Mouse (Mus musculus) A20 (cell line): ENCODE measurements at regions not wholly inside any gene's neighbourhood (a gene's known extent, or its start where the extent isn't known, plus 50 kb on each side); places are given as distances from the start of the nearest gene placed in this dataset.

Experiments
- DNase-seq: peaks from one replicate; pipeline ENCODE4 v3.0.0-alpha.2; 2011; ENCODE audit warnings: low read depth, low spot score

- DNase-seq = no peak
These were observed 59.9 kb upstream of the Oxgr1 start for GRCm38 (mm10) chr14:120102010-120102748.

DNA sequence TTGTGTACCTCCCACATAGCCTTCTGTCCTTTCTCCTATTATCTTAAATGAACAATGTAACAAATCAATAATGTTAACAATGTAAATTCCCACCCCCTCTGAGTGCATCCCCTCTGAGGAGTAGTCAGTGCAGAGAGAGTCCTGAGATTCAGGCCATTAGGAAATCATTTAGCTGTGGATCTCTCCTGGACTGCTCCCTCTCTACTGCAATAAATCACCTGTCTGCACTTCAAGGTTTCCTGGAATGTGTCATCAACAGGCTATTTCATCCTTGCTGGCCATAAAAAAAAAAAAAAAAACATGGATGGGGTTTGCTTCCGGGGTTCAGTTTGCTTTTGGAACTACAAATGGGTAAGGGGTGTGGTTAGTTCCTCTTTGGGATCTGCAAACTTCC is 60.5 kb upstream of the Oxgr1 start:
- no peak for DNase-seq

GRCm38 (mm10) chr14:120109846-120110245 is 67.6 kb upstream of the Oxgr1 start:
- no peak for DNase-seq

GRCm38 (mm10) chr14:120113316-120113715 is 71.1 kb upstream of the Oxgr1 start:
- DNase-seq = no peak

DNA sequence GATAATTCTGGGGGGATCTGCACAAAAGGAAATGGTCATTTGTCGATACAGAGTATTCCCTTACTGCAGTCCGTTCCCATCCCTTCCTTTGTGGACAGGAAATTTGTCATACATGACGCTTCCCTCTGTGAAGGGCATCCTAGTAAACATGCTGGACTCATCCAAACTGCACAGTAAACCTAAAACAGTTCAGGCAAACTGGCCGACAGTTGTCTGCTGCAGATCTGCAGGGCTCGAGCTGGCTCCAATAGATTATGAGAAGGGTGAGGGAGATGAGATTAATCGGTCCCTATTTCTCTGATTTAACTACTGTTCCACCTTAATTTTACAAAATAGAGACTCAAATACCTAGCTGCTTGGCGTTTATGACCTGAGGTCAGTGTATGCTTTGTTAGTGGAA is 76.3 kb upstream of the Oxgr1 start:
- DNase-seq = no peak

GRCm38 (mm10) chr14:120119094-120119501 is 76.9 kb upstream of the Oxgr1 start:
- DNase-seq = no peak

- DNase-seq = no peak
These were observed 77.3 kb upstream of the Oxgr1 start for GRCm38 (mm10) chr14:120119506-120119905.

GRCm38 (mm10) chr14:120120261-120120660 is 78.0 kb upstream of the Oxgr1 start:
- DNase-seq = no peak

GRCm38 (mm10) chr14:120125315-120125714 is 83.1 kb upstream of the Oxgr1 start:
- no peak for DNase-seq

DNA sequence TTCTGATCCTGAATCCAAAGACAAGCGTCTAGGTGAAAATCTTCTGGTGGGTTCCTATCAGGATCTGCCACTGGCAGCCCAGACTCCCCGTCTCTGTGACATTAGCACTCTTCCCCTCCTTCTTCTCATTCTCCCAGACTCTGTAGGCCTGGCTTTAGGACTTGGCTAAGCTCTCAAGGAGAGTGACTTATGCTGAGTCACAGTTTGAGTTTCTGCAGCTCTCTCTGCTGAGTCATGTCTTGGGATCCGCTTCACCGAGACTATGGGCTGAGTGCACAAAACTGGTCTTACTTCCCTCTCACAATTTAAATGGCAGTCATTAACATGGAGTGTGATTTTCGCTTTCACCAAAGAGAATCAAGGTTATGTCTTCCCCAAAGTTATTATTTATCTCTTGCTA is 85.2 kb upstream of the Oxgr1 start:
- DNase-seq = no peak

GRCm38 (mm10) chr14:120134346-120135008 is 92.2 kb upstream of the Oxgr1 start:
- DNase-seq = no peak

DNA sequence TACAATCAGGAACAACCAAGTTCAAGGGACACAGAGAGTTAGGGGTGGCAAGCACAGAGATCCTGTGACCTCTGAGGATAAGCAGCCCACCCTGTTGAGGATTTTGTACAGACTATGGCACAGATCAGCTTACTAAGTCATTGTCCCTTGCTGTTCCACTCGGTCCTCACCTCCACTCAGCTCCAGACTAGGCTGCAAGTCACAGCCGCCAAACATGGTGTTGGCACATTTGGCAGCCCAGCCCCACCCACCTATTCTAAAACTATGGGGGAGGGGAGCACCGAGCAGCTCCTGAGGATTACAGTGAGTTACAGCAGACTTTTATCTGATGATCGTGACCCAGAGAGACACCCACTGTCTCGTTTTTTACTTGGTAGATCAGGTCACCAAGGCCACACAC is 93.0 kb upstream of the Oxgr1 start:
- DNase-seq = no peak

GRCm38 (mm10) chr14:120136736-120137135 is 94.5 kb upstream of the Oxgr1 start:
- no peak for DNase-seq

DNA sequence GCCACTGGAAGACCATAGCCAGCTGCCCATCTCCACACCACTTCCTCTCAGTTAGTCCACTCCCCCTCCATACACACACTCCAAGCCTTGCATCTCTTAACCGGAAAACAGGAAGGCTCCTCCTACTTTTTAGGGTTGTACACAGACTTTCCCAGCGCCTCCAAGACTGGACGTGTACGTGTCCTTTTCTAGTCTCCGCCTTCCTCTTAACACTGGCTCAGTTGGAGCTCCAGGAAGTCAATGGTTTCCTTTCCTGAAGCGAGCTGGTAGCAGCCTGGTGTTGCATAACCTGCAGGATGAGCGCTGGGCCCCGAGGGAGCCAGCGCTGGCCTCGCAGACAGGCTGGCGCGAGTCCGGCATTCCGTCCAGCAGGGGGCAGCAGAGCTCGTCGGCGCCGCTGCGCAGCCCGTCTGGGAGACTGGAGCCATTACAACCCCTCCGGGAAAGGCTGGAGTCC is 95.5 kb upstream of the Oxgr1 start:
- DNase-seq = peak; percentile 60

GRCm38 (mm10) chr14:120138546-120138945 is 96.3 kb upstream of the Oxgr1 start:
- DNase-seq = no peak

GRCm38 (mm10) chr14:120139256-120139655 is 97.0 kb upstream of the Oxgr1 start:
- no peak for DNase-seq

- no peak for DNase-seq
These were observed 97.4 kb upstream of the Oxgr1 start for GRCm38 (mm10) chr14:120139671-120140071.

DNA sequence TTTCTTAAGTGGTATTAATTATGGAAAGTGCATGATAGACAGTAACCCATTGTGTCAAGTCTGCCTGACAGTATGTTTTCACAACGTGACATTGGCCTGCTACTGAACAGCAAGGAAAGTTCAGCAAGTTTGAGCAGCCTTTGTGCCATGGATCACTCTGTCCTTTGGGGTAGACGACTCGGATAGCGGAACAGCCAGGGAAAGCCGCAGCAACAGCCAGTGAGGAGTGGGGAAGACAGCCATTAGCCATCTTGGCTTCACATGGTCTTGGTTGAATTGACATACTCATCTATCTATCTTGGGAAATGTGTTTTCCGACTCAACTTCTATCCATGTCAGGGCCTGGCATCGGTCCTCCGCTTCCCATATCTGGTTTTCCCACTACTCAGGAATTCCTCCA is 98.0 kb upstream of the Oxgr1 start:
- DNase-seq = no peak

DNA sequence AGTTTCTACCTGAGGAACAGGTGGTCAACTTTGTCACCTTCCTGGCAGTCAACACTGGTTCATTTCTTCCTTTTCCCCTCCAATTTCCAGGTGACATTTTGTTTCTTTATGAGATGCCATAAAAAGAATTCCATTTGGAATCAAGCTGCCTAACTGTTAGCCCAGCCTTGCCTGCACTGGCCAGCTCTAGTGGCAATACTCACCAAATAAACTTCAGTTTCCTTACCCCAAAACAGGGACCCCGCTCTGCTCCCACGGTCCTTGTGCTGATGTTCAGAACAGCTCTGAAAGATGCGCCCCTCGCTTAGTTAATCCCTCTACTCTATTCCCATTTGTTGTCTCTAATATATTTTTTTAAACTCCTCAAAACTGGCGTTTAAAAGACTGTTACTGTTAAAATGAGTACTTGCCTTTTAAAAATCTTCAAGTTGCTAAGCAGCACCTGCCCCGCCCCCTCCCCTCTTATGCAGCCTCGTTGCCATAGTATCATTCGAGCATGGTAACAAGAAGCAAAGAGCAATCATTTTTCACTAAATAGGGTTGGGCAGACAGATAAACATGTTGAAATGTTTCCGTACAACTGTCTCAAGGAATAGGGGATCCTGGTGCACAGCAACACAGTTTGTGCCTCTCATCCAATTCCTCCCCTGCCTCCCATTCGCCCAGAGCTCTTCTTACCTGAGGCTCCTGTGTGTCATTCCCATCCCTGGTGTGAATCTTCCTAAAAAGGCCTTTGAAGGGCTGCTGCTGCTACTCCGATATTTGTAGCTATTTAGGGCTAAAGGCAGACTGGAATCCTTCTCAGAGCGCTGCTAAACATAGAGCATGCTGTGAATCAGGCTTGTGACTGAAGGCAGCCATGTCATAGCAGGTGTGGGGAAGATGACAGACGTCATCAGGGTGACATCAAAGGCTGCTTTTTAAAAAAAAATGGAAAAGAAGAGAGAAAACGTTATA is 98.8 kb upstream of the Oxgr1 start:
- DNase-seq = no peak

DNA sequence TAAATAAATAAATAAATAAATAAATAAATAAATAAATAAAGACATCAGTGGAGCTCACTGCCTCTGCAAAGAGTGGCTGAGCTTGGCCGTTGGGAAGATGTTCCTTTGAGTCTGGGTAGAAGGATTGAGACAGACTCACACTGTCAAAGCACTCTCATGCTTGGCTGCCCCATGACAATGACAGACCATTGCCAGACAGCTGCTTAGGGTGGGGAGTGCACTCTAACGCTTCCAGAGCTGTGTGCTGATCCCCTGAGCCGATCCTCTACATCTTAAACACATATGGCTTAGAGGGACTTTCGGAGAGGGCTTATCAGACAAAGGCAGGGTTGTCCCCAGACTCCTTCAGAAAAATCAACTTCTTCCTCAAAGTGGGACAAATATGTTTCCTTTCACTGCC is 100.0 kb upstream of the Oxgr1 start:
- DNase-seq = no peak

DNA sequence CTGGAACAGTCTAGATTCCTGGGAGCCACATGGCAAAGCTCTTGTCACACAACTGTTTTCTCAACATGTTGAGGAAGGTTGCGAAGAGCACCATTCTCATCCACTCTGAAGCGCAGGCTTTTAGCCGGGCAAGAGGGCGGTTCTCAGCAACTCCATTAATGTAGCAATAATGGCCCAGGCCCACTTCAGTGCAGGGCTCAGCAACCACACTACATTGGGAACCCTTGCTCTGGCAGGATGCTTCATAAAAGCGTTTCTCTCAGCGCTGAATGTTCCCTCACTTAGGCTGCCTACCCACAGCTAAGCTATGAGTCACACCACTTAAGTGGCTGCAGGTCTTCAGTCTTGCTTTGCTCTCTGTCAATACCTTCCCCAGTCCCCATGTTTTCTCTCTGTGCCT is 102.2 kb upstream of the Oxgr1 start:
- no peak for DNase-seq

GRCm38 (mm10) chr14:120146312-120146711 is 104.1 kb upstream of the Oxgr1 start:
- no peak for DNase-seq
